Mouse (Mus musculus): ENCODE measurements at regions not wholly inside any gene's neighbourhood (a gene's known extent, or its start where the extent isn't known, plus 50 kb on each side); places are given as distances from the start of the nearest gene placed in this dataset.
"Not testable (repeated sequence)": the region's sequence is repeated elsewhere in the genome, so short reads cannot be mapped to it uniquely, and the experiment has no call there.

DNA sequence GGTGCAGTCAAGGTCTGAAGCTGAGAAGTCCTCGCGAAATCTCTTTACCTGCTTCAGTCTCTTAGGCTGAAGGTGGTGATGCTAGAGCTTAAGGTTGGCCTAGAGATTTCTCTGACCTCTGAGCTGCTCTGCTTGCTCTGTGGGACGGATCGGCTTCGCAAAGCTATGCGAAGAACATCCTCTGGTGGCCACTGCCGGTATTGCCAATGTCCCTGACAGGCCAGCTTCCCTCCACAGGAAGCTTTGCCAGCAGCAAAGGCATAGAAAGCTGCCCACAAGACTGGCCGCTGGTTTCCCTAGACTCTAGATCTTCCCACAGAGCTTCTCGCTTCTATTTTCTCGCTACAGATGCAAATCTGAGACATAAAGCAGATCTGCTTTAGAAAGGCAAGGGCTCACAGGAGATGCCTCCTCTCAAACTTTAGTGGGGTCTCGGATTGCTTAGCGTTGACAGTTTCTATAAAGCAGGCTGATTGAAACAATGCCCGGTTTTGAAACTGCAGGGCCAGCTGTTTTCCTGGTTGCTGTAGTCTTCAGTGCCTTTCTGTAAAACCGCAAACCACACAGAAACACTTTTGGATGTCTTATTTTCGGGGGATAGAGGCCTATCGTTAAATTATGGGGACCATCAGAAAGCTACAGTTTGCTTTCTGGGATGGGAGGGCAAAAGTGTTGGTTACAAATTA is 153.7 kb downstream of the Car8 start:
- DNase-seq (ENCODE audit: low spot score in 2 of 2): peak; percentile 29 to 41

DNA sequence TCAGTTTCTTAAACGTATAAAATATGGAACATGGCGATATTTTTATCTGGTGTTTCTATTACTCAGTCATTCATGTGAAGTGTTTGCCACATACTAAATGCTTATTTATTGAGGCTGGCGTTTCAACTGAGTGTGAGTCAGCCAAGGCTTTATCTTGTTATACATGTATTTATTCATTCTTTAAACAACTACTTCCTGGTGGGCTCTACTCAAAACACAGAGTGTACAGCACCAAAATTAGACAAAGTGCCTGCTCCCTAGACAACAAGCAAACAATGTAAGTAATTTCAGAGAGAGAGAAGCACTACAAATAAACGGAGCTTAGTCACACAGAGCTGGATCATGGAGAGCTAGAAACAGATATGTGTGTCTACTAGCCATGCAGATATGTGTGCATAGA is 159.5 kb downstream of the Car8 start:
- DNase-seq (ENCODE audit: low spot score in 2 of 2): no peak

DNA sequence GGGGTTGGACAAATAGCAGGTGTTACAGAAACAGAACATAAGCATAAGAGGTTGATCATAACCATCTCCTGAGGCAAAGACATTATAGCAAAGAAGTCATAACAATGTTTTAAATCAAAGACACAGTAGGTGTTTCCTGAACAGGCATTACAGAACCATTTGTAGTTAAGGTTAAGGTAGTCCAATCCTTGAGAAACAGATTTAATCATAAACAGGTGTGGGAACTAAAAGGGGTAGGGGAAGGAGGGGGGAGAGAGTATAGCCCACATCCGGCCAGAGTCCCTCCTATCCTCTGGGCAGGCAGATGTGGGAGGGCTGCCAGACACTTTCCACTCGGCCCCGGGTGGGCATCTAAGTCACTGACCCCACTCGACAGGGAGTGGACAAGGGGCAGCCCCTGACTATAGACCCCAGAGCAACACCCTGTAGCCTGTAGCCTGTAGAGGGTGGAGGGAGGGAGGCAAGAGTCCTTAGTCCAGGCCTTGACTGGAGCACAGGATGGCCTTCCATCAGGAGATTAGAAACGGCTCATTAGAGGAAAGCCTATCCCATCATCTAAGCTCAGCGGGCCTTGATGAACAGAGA is 165.8 kb downstream of the Car8 start:
- no peak for DNase-seq (ENCODE audit: low spot score in 2 of 2)

DNA sequence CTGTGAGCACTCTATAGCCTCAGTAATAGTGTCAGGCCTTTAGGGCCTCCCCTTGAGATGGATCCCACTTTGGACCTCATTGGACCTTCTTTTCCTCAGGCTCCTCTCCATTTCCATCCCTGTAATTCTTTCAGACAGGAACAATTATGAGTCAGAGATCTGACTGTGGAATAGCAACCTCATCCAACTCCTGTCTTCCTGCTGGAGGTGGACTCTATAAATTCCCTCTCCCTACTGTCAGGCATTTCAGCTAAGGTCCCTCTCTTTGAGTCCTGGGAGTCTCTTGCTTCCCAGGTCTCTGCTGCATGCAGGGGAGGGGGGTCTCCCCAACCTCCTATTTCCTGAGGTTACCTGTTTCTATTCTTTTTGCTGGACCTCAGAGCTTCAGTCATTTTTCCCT is 168.1 kb downstream of the Car8 start:
- not testable (repeated sequence) for DNase-seq (ENCODE audit: low spot score in 2 of 2)

DNA sequence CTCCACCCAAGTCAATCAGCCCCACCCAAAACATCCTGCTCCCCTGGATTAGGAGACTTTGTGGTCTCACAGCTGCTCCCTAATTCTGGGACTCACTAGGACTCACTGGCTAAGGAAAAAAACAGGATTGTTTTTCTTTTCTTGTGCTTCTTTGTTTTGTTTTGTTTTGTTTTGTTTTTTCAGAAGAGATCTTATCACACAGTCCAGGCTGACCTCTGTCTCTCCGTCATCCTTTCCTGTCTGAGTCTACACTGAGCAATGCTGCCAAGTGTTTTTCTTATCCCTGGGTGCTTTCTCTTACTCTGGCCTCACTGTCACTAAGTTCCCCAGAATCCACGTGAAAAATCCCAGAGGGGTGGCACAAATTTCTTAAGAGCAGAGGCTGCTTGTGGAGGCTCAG is 170.8 kb downstream of the Car8 start:
- no peak for DNase-seq (ENCODE audit: low spot score in 2 of 2)

DNA sequence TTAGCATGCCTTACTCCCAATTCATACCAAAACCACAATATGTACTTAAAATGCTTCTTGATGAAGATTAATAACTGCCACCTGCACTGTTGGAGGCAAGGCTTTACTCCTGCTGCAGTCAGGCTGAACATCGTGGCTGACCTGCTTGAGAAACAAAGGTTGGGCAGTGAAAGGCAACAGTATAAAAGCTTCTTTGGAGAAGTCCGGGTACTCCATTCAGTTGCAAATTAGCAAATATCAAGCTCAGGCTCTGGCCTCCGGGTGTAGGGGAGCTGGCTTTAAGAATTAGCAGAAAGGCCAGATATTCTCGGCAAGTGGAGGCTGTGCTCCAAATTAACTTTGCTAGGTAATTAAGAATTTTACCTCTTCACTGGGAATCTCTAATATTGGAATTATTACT is 197.1 kb downstream of the Car8 start:
- no peak for DNase-seq (ENCODE audit: low spot score in 2 of 2)

DNA sequence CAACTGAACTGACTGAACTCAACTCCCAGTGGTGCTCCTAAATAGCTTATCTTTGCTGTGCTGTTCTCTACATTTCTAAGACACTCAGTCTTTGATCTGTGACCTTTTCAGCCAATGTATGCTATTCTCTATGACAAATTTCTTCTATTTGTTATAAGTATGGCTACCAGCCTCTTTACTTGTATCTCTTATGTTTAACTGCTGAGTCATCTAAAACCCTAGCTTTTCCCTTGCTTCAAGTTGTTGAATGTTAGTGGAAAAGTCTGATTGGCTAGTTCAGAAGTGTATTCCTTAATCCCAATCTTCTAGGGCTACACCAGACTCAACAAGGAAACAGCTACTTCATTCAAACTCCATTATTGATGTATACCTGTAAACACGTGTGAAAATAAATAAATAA is 201.0 kb downstream of the Car8 start:
- no peak for DNase-seq (ENCODE audit: low spot score in 2 of 2)

DNA sequence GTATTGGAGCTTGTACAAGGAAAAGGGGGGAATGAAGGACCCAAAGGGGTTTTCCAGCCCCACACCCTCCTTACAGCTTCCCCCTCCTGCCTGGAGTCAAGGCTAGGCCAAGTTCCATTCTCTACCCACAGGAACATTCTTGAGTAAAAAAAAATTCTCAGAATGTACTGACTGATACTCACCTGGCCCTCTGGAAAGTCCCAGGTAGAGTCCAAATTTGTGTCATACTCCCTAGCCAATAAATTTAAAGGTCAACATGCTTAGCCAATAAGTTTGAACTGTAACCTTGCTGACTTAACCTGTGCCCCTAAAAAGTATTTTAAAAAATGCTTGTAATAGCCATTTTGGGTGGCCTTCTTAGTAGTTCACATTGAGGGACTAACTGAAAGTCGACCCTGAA is 205.4 kb downstream of the Car8 start:
- not testable (repeated sequence) for DNase-seq (ENCODE audit: low spot score in 2 of 2)

DNA sequence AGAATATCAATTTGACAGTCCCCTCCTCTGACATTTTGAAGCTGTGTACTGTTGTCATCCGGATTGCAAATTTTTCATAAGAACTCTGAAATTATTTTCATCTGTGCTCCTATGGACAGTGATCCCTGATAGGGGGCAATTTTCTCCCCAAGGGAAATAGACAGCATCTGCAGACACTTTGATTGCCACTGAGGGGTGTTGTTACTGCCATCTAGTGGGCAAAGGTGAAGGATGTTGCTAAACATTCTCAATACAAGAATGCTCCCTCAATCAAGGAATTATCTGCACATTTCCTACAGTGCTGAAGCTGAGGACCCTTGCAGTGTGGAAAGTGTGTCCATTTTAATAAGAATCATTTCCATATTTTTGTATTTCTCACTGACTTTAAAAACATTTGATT is 233.7 kb downstream of the Car8 start:
- DNase-seq (ENCODE audit: low spot score in 2 of 2): peak; percentile 8 to 23

DNA sequence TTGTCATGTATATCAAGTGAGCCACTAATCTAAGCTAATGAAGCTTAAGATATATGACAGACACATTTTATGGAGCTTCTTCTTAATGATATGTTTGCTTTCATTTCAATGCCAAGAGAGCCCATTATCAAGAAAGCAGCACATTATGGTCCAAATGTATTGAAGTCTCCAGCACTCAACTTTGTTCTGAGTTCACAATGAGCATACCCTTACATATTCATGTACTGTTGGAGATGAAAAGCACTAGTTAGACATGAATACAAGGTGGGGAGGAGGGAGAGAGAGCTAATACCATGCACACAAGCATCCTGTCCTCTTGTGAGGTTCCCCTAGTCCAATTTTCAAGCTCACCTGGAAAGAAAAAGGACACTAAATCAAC is 241.3 kb downstream of the Car8 start:
- DNase-seq (ENCODE audit: low spot score in 2 of 2): no peak

DNA sequence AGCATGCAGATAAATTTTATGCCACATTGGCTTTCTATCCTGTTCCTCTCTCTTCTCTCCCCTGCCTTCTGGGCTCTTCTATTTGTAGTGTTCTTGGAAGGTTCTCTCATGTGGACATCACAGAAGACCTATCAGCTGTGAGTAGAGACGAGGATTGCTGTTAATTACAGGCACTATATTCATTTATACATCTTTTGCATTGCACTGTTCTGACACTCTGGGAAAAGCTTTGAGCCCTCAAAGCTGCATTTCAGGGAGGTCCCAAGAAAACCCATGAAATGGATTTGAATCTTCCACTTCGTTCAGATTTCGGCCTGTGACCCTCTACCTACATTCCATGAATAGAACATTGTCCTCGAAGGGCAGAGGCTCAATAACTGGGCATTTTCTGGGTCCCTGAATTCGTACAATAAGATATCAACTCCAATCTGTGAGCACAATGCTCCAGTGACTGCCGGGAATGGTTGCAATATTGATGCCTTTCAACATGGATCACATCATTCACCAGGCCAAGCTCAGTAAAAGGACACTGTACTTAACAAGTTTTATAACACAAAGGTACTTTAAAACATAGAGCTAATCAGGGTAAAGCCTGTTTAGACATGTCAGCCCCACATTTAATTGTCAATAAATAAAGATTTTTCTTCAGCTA is 241.8 kb downstream of the Car8 start:
- DNase-seq (ENCODE audit: low spot score in 2 of 2): no peak

DNA sequence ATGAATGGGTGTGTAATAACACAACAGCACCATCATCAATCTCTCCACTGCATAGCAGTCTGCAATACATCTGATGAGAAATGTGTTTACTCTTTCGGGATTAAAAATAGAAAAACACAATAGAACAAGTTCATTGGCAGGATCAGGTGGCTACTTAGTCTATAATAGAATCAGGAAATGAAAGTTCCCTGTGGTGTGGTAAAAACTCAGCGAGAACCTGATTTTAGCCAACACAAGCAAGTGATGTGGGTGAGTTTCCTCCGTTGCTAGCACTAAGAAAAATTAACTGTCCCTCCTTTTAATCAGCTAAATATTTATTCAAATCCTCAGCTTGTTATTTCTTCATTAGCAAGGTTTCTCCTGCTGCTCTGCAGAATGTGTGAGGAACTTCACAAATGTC is 245.9 kb downstream of the Car8 start:
- no peak for DNase-seq (ENCODE audit: low spot score in 2 of 2)

DNA sequence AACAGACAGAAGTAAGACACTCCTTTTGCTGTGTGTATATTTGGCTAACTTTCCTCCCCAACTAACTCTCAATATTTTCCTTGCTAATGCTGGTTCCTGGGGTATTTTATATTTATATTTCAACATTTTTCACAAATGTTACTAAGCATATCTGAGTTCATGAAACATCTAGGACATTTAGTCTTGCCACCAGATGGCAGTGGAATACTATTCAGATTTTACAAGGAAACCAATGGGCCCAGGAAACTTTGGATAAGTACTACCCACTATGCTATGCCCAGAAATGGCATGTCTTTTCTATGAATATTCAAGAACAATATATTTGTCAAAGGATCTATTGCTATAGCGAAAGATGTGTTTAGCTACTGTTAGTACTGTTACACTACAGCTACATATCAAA is 251.1 kb downstream of the Car8 start:
- DNase-seq (ENCODE audit: low spot score in 2 of 2): no peak

DNA sequence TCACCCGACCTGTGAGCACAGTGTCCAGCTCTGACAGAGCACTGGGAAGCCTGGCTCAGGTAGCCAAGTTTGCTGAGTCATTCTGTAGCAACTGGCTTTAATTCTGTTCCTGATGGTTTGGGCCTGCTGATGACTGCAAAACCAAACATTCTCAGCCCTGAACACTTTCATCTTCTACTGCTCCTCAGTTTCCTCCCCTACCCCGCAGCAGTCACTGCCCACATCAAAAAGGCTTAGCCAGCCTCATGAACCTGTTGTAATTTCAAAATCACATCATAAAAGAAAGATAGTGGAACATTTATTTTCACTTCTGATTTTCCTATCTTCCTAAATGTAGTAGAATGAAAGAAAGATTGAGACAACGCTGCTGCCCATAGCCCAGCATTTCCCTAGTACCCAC is 251.5 kb downstream of the Car8 start:
- DNase-seq (ENCODE audit: low spot score in 2 of 2): no peak

DNA sequence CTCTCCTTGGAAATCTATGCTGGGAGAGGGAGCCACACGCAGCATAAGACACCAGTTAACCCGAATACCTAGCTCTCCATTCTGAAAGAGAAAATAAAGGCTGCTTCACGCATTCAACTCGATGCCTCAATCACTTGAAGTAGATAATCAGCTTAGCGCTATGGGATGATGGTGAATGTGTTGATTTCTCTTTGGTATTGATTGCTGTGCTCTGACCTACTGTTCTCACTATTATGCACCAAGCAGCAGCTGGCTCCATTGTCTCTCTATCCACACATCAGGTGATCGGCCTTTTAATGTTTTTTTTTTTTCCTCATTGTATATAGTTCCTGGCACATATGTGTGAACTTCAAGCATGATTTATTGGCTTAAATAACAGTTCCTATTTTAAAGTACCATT is 254.0 kb downstream of the Car8 start:
- no peak for DNase-seq (ENCODE audit: low spot score in 2 of 2)

DNA sequence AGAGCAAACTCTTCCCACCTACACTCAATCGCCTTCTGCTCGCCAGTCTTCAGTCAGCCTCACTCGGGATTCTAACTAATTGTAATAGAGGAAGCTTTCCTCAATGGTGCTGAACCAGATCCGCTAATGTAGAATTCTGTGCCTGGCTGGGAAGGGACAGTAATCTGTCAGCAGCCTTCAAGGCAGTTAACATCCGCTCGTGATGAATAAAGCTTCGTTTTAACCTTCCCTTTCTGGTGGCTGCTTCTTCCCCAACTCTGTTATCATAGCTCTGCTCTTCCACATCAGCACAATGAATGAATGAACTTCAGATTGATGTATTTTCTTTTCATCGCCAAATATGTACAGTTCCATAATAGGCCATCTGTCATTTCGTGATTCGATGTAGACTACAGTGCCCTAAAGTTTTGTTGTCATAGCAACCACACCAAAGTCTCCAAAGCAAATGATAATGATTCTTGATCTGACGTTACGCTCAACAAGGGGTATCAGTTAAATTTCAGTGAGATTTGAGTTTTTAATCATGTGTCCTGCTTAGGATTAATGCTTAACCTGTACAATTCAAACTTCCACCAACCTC is 259.0 kb downstream of the Car8 start:
- DNase-seq (ENCODE audit: low spot score in 2 of 2): no peak

DNA sequence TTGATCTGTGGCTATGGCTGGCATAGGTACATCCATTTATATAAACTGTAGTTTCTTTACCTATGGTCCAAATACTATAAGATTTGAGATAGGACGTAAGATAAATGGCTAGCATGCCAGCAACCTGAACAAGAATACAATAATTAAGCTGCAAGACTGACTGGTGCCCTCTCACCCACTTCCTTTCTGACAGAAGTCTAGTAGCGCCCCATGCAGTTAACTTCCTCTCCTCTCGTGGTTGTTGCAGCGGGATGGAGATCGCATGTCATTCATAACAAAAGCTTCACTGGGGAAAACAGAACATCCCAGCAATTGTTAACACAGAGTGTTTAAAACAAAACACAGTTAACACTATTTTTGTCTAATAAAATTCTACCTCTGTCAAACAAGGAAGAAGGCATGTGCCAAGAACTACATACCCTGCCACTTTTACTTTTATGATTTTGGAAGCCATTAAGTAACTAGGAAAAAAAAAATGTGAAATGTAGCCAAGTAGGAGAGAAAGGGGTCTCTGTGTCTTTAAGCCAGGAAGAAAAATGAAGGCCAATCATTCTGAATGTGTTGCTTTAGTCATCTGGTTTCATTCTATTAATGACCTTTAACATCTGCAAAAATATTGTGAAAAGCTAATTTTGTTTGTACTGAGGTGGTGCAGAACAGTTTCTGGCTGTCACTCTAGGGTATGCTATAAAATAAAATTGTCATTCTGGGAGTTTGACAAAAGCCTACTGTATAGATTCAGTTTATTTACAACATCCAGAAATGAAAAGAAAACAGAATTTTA is 261.0 kb downstream of the Car8 start:
- DNase-seq (ENCODE audit: low spot score in 2 of 2): no peak

DNA sequence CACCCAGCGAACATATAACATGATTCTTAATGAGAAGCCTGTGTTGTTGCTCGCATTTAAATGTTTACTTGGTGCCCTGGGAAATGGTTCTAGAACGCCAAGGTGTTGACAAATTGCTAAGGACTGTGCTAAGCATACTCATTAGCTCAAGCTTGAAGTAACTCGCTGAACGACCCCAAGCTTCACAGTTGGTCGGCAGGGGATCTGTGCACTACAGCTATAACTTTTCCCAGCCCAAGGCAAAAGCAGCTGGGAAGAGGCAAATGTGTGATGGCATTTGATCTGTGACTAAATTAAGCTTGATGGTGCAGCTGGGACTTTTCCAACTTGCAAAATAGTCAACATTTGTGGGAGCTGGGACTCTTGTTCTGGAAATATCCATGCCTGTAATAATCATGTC is 268.6 kb downstream of the Car8 start:
- no peak for DNase-seq (ENCODE audit: low spot score in 2 of 2)

DNA sequence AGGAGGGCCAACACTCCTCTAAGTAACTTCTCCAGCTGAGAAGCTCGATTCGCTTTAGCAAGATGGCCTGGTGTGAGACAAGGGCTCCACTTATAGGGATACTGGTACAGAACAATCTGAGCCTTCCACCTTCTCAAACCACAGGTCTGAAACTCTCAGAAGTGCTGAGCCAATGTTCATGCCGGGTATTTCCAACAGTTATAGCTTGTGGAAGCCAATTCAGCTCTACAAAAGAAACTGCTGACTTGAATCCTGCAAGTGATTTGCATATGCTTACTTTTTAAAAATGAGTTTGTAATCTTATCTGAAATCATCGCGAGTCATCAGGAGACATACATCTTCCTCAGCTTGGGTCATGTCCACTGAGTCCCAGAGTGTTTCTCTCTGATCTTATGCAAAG is 273.2 kb downstream of the Car8 start:
- no peak for DNase-seq (ENCODE audit: low spot score in 2 of 2)

DNA sequence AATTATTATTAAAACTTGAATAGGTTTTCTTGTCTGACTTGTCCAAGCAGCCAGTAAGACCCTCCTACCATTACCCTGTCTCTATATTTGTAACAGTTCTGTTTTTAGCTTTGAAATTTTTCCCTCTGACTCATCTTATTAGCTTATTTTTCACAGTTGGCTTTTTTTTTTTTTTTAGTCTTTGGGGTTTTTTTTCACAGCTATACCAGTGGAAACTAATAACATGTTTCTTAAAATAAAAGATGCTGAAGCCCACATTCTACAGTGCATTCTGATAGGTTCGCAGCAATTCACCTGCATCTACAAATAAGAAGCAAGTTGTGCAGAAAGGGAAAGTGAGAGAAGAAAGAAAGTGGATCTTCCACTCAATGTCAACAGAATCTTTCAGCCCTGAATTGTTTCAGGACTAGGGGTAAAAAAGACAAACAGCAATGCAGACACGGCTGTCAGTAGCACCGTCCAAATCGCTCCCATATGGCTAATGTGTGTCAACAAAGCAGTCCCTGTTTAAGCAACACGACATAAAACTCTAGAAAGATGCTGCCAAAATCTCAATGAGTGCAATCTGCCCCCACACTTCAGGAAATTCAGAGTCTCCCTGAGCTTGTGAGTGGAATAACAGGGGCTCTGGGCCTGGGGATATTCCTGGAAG is 277.2 kb downstream of the Car8 start:
- no peak for DNase-seq (ENCODE audit: low spot score in 2 of 2)

DNA sequence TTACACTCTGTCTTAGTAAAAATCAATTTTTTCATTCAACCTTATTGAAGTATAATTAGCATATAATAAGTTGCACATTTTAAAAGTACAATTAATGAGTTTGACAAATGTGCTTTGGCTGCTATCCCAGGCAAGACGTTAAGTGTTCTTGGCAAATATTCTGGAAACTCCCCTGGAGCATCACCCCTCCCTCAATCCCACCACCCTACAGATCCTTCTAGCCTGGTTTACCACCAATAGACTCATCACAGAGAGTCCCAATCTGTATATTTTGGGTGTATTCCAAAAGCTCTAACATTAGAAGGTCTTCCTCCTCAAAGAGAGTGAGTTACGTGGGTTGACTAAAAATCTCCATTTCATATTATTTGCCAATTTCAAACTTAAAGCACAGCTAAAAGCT is 278.5 kb downstream of the Car8 start:
- DNase-seq (ENCODE audit: low spot score in 2 of 2): no peak

DNA sequence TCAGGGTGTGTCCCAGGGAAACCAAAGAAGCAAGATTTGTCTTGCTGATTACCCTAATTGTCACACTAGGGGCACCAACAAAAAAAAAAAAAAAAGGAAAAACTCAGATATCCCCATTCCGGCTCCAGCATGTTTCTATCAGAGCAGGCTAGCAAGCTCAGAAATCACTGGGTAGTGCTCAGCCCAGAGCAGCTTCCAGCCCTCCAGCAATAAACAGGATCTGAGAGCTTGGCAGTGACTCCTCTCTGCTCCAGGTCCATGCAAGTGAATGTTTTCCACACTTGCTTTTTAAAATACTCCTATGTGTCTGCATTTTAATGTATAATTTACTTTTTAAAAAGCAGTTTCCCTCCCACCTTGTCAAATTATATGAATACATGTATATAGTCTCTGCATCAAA is 290.8 kb downstream of the Car8 start:
- no peak for DNase-seq (ENCODE audit: low spot score in 2 of 2)
